Mouse (Mus musculus): ENCODE measurements around the gene Gm3625. TPM values are rescaled to one million over a fixed set of nuclear protein-coding genes. Genes with fewer than 3 reads are reported as not detected.
"Not testable (repeated sequence)": the region's sequence is repeated elsewhere in the genome, so short reads cannot be mapped to it uniquely, and the experiment has no call there.

Gene Gm3625
- polyA plus RNA-seq, 1 experiment from 2014 or later, result not detected

DNA sequence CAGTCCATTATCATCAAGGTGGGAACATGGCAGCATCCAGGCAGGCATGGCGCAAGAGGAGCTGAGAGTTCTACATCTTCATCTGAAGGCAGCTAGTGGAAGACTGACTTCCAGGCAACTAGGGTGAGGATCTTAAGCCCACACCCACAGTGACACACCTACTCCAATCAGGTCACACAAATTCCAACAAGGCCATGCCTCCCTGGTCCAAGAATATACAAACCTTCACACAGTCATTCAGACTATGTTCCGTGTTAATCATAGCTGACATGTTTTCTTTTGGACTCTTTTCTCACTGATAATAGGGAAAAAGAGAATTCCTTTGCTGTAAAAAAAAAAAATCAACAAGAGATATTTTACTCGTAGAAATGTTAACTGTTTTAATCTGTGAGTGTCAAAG lies 39.0 kb downstream of the Gm3625 start:
- not testable (repeated sequence) for H3K9me3 ChIP-seq; H3K27me3 ChIP-seq; H3K9ac ChIP-seq; H3K4me3 ChIP-seq; H3K27ac ChIP-seq; ATAC-seq (ENCODE audit: borderline replicate concordance, extremely low read depth, low FRiP score, low TSS enrichment); H3K36me3 ChIP-seq; H3K4me1 ChIP-seq; H3K4me2 ChIP-seq
- 57% methylated on average over 3 of the region's 3 CpGs for WGBS

DNA sequence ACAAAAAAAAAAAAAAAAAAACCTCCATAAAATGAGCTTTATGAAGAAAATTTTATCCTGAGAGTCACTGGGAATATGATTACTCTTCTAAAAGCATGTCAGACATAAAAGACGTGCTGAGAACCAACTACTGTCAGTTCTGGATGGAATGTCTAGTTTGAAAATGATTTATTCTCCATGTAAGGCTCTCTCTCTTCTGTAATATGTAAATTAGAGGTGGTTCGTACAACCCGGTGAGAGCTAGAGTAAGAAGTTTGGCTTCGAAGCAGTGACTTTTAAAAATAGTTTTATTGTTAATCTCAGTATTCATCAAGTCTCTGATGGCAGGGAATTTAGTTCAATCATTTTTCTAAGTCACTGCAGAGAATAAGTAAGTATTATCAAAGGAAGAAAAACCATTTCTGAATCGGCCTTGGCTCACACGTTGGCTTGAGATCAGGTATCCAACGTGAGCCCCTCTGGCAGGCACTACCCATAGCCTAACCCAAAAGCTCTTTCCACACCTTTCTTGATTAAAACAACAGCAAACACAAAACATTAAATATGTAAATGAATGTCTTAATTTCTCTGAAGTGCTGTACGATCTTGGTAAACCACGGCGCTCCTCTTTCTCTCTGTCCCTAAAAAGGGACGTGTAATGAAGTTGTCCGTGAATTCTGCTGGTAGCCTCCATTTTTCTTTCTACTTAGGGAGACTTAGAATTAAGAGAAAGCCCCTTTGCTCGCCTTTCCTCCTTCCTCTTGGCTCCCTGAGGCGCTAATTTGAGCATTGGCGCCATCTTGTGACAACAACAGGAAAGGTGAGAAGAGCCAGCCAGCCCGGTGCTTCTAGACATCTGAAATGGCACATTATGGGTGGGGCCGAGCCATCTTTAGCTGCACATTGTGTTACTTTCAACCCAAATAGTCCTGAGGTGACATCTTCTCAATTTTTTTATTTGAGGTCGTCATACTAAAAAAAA lies 44.4 kb downstream of the Gm3625 start:
- WGBS, result 17% methylated on average over 18 of the region's 18 CpGs
- H3K4me3 ChIP-seq, result peak overlapping the region; percentile 13
- H3K9me3 ChIP-seq, result no peaks in the 10 kb centered on the region
- H3K4me2 ChIP-seq, result peak overlapping the region; percentile 32
- ATAC-seq (ENCODE audit: borderline replicate concordance, extremely low read depth, low FRiP score, low TSS enrichment), result peak; percentile 74; the same call in 1 of the 2 replicates
- no peaks in the 10 kb centered on the region for H3K27me3 ChIP-seq
- H3K36me3 ChIP-seq, result no peaks in the 10 kb centered on the region
- H3K4me1 ChIP-seq, result peaks cover 4% of the 10 kb centered on the region; the same call in 1 of the 2 replicates
- H3K27ac ChIP-seq, result no peak overlapping the region
- no peak overlapping the region for H3K9ac ChIP-seq

DNA sequence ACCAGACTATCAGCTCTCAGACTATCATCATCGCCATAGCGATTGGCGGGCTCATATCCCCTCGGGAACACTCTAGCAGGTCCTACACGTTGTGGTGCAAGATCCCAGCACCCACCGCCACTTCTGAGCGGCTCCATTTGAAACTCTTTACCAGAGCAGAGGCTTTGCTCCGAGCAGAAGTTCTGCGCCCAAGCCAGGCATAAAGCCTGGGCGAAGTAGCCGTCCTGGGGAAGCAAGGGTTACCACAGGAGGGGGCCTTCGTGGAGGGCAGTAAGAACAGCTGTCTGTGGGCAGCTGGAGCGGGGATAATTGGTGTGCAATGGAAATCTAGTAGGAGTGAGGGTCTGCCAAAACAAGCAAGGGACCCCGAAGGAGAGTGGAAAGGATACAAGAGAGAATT lies 45.2 kb downstream of the Gm3625 start:
- Histone ChIP-seq H3K27ac (no peak overlapping the region), H3K9ac (no peak overlapping the region), H3K27me3 (no peaks in the 10 kb centered on the region), H3K9me3 (no peaks in the 10 kb centered on the region), H3K4me2 (no peak overlapping the region), H3K4me1 (peaks cover 4% of the 10 kb centered on the region; the same call in 1 of the 2 replicates), H3K4me3 (no peak overlapping the region), H3K36me3 (no peaks in the 10 kb centered on the region)
- ATAC-seq (ENCODE audit: borderline replicate concordance, extremely low read depth, low FRiP score, low TSS enrichment), result no peak
- 67% methylated on average over 14 of the region's 14 CpGs for WGBS

DNA sequence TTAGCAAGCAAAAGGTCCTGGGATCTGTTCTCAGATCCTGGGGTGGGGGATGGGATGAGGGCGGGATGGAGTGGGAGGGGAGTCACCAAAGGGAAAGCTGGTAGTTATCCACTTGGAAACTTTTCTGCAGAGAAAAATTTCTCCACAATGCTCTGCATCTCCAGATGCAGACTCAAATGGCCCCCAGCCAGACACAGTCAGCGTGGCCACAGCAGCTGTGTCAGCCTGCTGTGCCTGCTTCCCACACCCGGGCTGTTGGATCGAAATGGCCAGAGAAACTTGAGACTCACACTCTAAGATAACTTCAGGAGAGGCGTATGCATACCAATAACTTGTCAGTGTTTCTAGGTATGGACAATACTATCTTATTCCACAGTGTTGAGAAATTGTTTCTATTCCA lies 46.2 kb downstream of the Gm3625 start:
- no peak overlapping the region for H3K9ac ChIP-seq
- H3K4me1 ChIP-seq, result peaks cover 4% of the 10 kb centered on the region; the same call in 1 of the 2 replicates
- H3K9me3 ChIP-seq, result no peaks in the 10 kb centered on the region
- ATAC-seq (ENCODE audit: borderline replicate concordance, extremely low read depth, low FRiP score, low TSS enrichment), result peak; percentile 78; the same call in 1 of the 2 replicates
- 26% methylated on average over 5 of the region's 5 CpGs for WGBS
- no peaks in the 10 kb centered on the region for H3K36me3 ChIP-seq
- no peak overlapping the region for H3K4me3 ChIP-seq
- peak overlapping the region; percentile 19; the same call in 1 of the 2 replicates for H3K27ac ChIP-seq
- no peaks in the 10 kb centered on the region for H3K27me3 ChIP-seq
- H3K4me2 ChIP-seq, result no peak overlapping the region

DNA sequence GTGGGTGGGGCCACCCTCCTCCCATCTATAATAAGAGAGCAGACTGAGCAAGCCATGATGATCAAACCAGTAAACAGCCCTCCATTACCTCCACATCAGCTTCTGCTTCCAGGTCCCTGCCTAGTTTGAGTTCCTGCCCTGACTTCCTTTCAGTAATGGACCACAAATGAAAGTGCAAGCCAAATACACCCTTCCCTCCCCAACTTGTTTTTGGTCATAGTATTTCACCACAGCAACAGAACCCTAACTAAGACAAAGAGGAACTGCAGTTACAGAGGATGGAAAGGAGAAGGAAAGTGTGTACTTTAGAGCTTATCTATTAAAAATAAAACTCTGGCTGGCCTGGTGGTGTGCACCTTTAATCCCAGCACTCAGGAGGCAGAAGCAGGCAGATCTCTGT lies 47.3 kb downstream of the Gm3625 start:
- Histone ChIP-seq H3K4me1 (peaks cover 4% of the 10 kb centered on the region; the same call in 1 of the 2 replicates), H3K9me3 (no peaks in the 10 kb centered on the region), H3K4me3 (no peak overlapping the region)

DNA sequence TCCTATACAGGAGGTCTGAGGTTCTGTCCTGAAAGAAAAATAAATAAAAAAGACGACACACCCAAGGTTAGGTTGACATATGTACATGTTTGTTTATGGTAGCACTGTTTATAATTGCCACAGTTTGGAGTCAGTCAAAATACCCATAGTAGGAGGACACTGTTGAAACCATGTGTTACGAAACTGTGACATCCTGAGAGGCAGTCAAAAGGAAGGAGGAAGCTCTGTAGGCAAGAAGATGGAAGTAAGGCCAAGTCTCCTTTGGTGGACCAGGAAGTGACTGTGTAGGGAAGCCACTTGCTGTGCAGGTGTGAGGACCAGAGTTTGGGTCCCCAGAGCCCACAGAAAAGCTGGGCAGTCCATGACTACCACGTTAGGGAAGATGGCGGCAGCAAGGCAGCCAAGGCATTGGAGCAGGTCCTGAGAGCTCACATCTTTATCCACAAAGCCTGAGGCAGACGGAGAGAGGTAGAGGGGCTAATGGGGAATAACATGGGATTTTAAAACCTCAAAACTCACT lies 48.3 kb downstream of the Gm3625 start:
- Histone ChIP-seq H3K27ac (no peak overlapping the region), H3K36me3 (no peaks in the 10 kb centered on the region), H3K4me1 (peaks cover 4% of the 10 kb centered on the region; the same call in 1 of the 2 replicates), H3K9ac (no peak overlapping the region), H3K27me3 (no peaks in the 10 kb centered on the region), H3K4me2 (no peak overlapping the region), H3K4me3 (no peak overlapping the region), H3K9me3 (no peaks in the 10 kb centered on the region)
- no peak for ATAC-seq (ENCODE audit: borderline replicate concordance, extremely low read depth, low FRiP score, low TSS enrichment)
- 83% methylated on average over 5 of the region's 5 CpGs for WGBS

More for the DNA sequence above, 47.3 kb downstream of the Gm3625 start:
- H3K36me3 ChIP-seq, result no peaks in the 10 kb centered on the region
- H3K27me3 ChIP-seq, result no peaks in the 10 kb centered on the region
- ATAC-seq (ENCODE audit: borderline replicate concordance, extremely low read depth, low FRiP score, low TSS enrichment), result no peak
- H3K27ac ChIP-seq, result no peak overlapping the region
- H3K4me2 ChIP-seq, result no peak overlapping the region
- H3K9ac ChIP-seq, result no peak overlapping the region

Other genes starting within 250 kb of the Gm3625 start
- 7.7 and 9.1 TPM in 2 replicates for gene Ncoa1, start 115.7 kb downstream of the Gm3625 start, polyA plus RNA-seq (2015; fragmentation: Nextera tagmentation; extraction: Ambion mirVana)
- gene Itsn2, start 289 bp downstream of the Gm3625 start, polyA plus RNA-seq (2015; fragmentation: Nextera tagmentation; extraction: Ambion mirVana), result 37.9 and 42.2 TPM in 2 replicates
- gene Fam228a, start 145.5 kb upstream of the Gm3625 start, polyA plus RNA-seq (2015; fragmentation: Nextera tagmentation; extraction: Ambion mirVana), result 0.30 and 0.52 TPM in 2 replicates
- gene Pfn4, start 176.1 kb upstream of the Gm3625 start, polyA plus RNA-seq (2015; fragmentation: Nextera tagmentation; extraction: Ambion mirVana), result 1.7 and 1.8 TPM in 2 replicates
- gene Fam228b, start 176.3 kb upstream of the Gm3625 start, polyA plus RNA-seq (2015; fragmentation: Nextera tagmentation; extraction: Ambion mirVana), result 1.5 and 2.5 TPM in 2 replicates
- gene Sf3b6, start 224.6 kb upstream of the Gm3625 start, polyA plus RNA-seq (2015; fragmentation: Nextera tagmentation; extraction: Ambion mirVana), result 169 and 188 TPM in 2 replicates
- gene Fkbp1b, start 248.7 kb upstream of the Gm3625 start, polyA plus RNA-seq (2015; fragmentation: Nextera tagmentation; extraction: Ambion mirVana), result 7.4 and 8.5 TPM in 2 replicates